Mouse (Mus musculus) kidney, adult 2 months (tissue): ENCODE data around the gene Hist1h3c.

Experiments
- CTCF ChIP-seq: fragments of 200-500 bp; conservative IDR thresholded peaks from 2 replicates; pipeline ENCODE4 v1.5.1; 2011; ENCODE audit warnings: low read depth, mild to moderate bottlenecking, control low read depth, low read length, moderate library complexity, mixed read lengths; ENCODE audit not compliant: insufficient read depth, insufficient read length
- POLR2A ChIP-seq: fragments of 200-500 bp; IDR thresholded peaks from one replicate; pipeline ENCODE4 v1.6.1; 2011; ENCODE audit warnings: low read depth, low read length, control low read depth

DNA sequence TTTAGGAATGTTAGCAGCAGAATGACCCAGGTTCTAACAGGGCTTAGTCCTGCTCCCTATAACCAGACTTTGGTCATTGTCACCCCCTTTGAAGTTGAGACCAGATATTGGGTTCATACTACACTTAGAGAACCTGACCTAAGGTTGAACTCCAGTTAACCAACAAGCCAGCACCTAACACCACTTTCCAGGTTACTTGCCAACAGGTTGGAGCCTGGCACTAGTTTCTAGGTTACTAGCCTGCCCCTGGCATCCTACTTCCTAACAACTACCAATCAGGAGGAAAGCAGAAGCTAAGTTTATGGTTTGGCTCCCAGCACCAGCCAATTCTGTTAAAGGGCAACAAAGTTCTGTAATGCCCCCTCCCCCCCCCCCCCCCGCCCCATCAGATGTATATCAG is 20.2 kb downstream of the Hist1h3c start:
- TF ChIP-seq CTCF (no peak), POLR2A (no peak)
